Mouse (Mus musculus) ES-E14 (cell line): Measurements from ENCODE around the gene Mettl1. TPM values are rescaled to one million over a fixed set of nuclear protein-coding genes. Genes with fewer than 3 reads are reported as not detected.
A peak's percentile ranks its signal among the peaks of the same experiment; 100 is the strongest.

Experiments used
- DNase-seq: peaks from one replicate; pipeline ENCODE4 v3.0.0-alpha.2; 2013; ENCODE audit warnings: low read depth, low spot score
- H3K27ac ChIP-seq: 2 replicates; pipeline ENCODE4 v1.5.1; 2012; ENCODE audit warnings: low read depth, mild to moderate bottlenecking, low read length, moderate library complexity, mixed read lengths; ENCODE audit not compliant: poor library complexity, insufficient read depth, severe bottlenecking
- H3K36me3 ChIP-seq: 2 replicates; pipeline ENCODE4 v1.6.1; 2012; ENCODE audit warnings: mild to moderate bottlenecking, low read length, moderate library complexity, mixed read lengths; ENCODE audit not compliant: control insufficient read depth, poor library complexity, insufficient read depth, severe bottlenecking
- H3K4me1 ChIP-seq, 2 experiments: fragments of 150-350 bp in 1 of 2; sonication (generic) in 1 of 2; 2 replicates each; pipeline ENCODE4 v1.6.1; 2012; ENCODE audit warnings: low read length in 2 of 2, mild to moderate bottlenecking in 1 of 2, mixed read lengths in 1 of 2; ENCODE audit not compliant: control insufficient read depth in 2 of 2, insufficient read depth in 2 of 2, poor library complexity in 1 of 2
- H3K4me3 ChIP-seq, 2 experiments: fragments of 150-350 bp in 1 of 2; sonication (generic) in 1 of 2; 2 replicates each; pipeline ENCODE4 v1.5.1; 2012; ENCODE audit warnings: low read length in 2 of 2, low read depth in 1 of 2, mild to moderate bottlenecking in 1 of 2, mixed read lengths in 1 of 2; ENCODE audit not compliant: insufficient read depth in 1 of 2, poor library complexity in 1 of 2, severe bottlenecking in 1 of 2
- H3K9ac ChIP-seq: 2 replicates; pipeline ENCODE4 v1.6.1; 2012; ENCODE audit warnings: low read depth, mild to moderate bottlenecking, low read length, mixed read lengths; ENCODE audit not compliant: poor library complexity, insufficient read depth, severe bottlenecking
- H3K9me3 ChIP-seq: fragments of 150-350 bp; sonication (generic); 2 replicates; pipeline ENCODE4 v1.6.1; 2012; ENCODE audit warnings: low read depth, mild to moderate bottlenecking, low read length; ENCODE audit not compliant: control insufficient read depth, insufficient read depth
- CHD2 ChIP-seq: IDR thresholded peaks from 2 replicates; pipeline ENCODE4 v1.6.1; 2014; ENCODE audit warnings: mild to moderate bottlenecking, low read depth, low read length, inconsistent platforms
- HCFC1 ChIP-seq: IDR thresholded peaks from 2 replicates; pipeline ENCODE4 v1.6.1; 2012; ENCODE audit warnings: low read length, inconsistent platforms, borderline replicate concordance; ENCODE audit not compliant: insufficient read depth
- MAFK ChIP-seq: IDR thresholded peaks from 2 replicates; pipeline ENCODE4 v1.6.1; 2014; ENCODE audit warnings: mild to moderate bottlenecking, low read depth, low read length, inconsistent platforms; ENCODE audit not compliant: insufficient read depth
- ZC3H11A ChIP-seq: IDR thresholded peaks from 2 replicates; pipeline ENCODE4 v1.6.1; 2012; ENCODE audit warnings: low read depth, mild to moderate bottlenecking, inconsistent platforms, low read length, borderline replicate concordance
- ZNF384 ChIP-seq: IDR thresholded peaks from 2 replicates; pipeline ENCODE4 v1.6.1; 2012; ENCODE audit warnings: low read depth, low read length, inconsistent platforms
- in situ Hi-C, 2 experiments: fragments of 600-800 bp; cut with MboI; formaldehyde crosslinking; loops; one replicate each; pipeline ENCODE4 v1.15.1; 2025; ENCODE audit warnings: low sequenced_read_pairs in 2 of 2, inconsistent platforms in 1 of 2; ENCODE audit not compliant: unreplicated experiment in 2 of 2
- total RNA-seq: library from RNA; depleted of rRNA; stranded (reverse); fragments of 300-350 nt; gene quantifications from 2 replicates; pipeline ENCODE4 v1.2.3, GENCODE M21; 2012

Gene Mettl1
- total RNA-seq, 1 experiment: 20.4 TPM

- no peak for DNase-seq
- H3K36me3 ChIP-seq: peaks cover 12% of the 10 kb centered on the region; the same call in 1 of the 2 replicates
- no peak for TF ChIP-seq MAFK
- no peak for TF ChIP-seq HCFC1
- TF ChIP-seq ZNF384: no peak
- no peak for TF ChIP-seq ZC3H11A
- no peak for TF ChIP-seq CHD2
- H3K27ac ChIP-seq: no peak overlapping the region
- in situ Hi-C loops: no loop called here
- no peak overlapping the region for H3K9ac ChIP-seq
- H3K9me3 ChIP-seq: no peaks in the 10 kb centered on the region
- H3K4me1 ChIP-seq: peaks cover 0 to 18% of the 10 kb centered on the region in 2 experiments; a peak in 1 of 4 replicates
- no peak overlapping the region for H3K4me3 ChIP-seq
Observed at GRCm38 (mm10) chr10:127054646-127055045, 13.4 kb downstream of the Mettl1 start.

GRCm38 (mm10) chr10:127055406-127055805 lies 14.2 kb downstream of the Mettl1 start:
- Histone ChIP-seq H3K4me3 (no peak overlapping the region), H3K9ac (no peak overlapping the region), H3K4me1 (peaks cover 0 to 18% of the 10 kb centered on the region in 2 experiments; a peak in 1 of 4 replicates), H3K36me3 (peaks cover 12% of the 10 kb centered on the region; the same call in 1 of the 2 replicates), H3K27ac (no peak overlapping the region), H3K9me3 (no peaks in the 10 kb centered on the region)
- no peak for DNase-seq
- TF ChIP-seq MAFK (no peak), ZC3H11A (no peak), CHD2 (no peak), ZNF384 (no peak), HCFC1 (no peak)
- in situ Hi-C loops: no loop called here

- Histone ChIP-seq H3K36me3 (peaks cover 12% of the 10 kb centered on the region; the same call in 1 of the 2 replicates), H3K9ac (no peak overlapping the region), H3K9me3 (no peaks in the 10 kb centered on the region), H3K27ac (no peak overlapping the region), H3K4me1 (peaks cover 0 to 21% of the 10 kb centered on the region in 2 experiments; a peak in 1 of 4 replicates), H3K4me3 (no peak overlapping the region)
- TF ChIP-seq ZNF384: no peak
- TF ChIP-seq MAFK: no peak
- no peak for TF ChIP-seq HCFC1
- TF ChIP-seq ZC3H11A: no peak
- no peak for TF ChIP-seq CHD2
- in situ Hi-C loops: no loop called here
- no peak for DNase-seq
Observed at GRCm38 (mm10) chr10:127056490-127056889, 15.3 kb downstream of the Mettl1 start.

- Histone ChIP-seq H3K4me3 (peak overlapping the region in 1 of 2 experiments; percentile 5; a peak in 1 of 4 replicates), H3K9me3 (no peaks in the 10 kb centered on the region), H3K4me1 (peaks cover 2 to 21% of the 10 kb centered on the region in 2 experiments; a peak in 2 of 4 replicates), H3K27ac (no peak overlapping the region), H3K9ac (no peak overlapping the region), H3K36me3 (peaks cover 12% of the 10 kb centered on the region; the same call in 1 of the 2 replicates)
- in situ Hi-C loops: no loop called here
- TF ChIP-seq ZNF384: no peak
- no peak for TF ChIP-seq ZC3H11A
- TF ChIP-seq HCFC1: 0 out of 2 replicates have a peak, but pooled peaks have one; percentile 32
- no peak for TF ChIP-seq CHD2
- no peak for TF ChIP-seq MAFK
- DNase-seq: peak; percentile 83
Observed at GRCm38 (mm10) chr10:127058161-127058560, 16.9 kb downstream of the Mettl1 start.

- H3K9ac ChIP-seq: no peak overlapping the region
- H3K9me3 ChIP-seq: no peaks in the 10 kb centered on the region
- no peak for DNase-seq
- H3K4me3 ChIP-seq: peak overlapping the region; percentile 31 to 88; a peak in 3 of 4 replicates
- H3K27ac ChIP-seq: no peak overlapping the region
- in situ Hi-C loops: no loop called here
- peaks cover 2 to 20% of the 10 kb centered on the region in 2 experiments; a peak in 2 of 4 replicates for H3K4me1 ChIP-seq
- peaks cover 12% of the 10 kb centered on the region; the same call in 1 of the 2 replicates for H3K36me3 ChIP-seq
- no peak for TF ChIP-seq HCFC1
- no peak for TF ChIP-seq ZNF384
- no peak for TF ChIP-seq ZC3H11A
- no peak for TF ChIP-seq MAFK
- no peak for TF ChIP-seq CHD2
Observed at GRCm38 (mm10) chr10:127058708-127059107, 17.5 kb downstream of the Mettl1 start.
